Mouse (Mus musculus): Measurements from ENCODE around the gene Ighmbp2. TPM values are rescaled to one million over a fixed set of nuclear protein-coding genes. Genes with fewer than 3 reads are reported as not detected.

Gene Ighmbp2
- total RNA-seq (2015) (1.5 and 1.6 TPM in 2 replicates), total RNA-seq (2017) (2.9 and 3.3 TPM in 2 replicates)

GRCm38 (mm10) chr19:3282572-3283467 lies at the start of gene Ighmbp2, which contains the start of gene Mrpl21:
TSS of gene Ighmbp2 (minus strand) at chr19:3283017.
TSS of gene Mrpl21 (plus strand) at chr19:3282901.
- peak; percentile 96 for ATAC-seq (ENCODE audit: poor library complexity, severe bottlenecking)

- ATAC-seq (ENCODE audit: poor library complexity, severe bottlenecking), result no peak
These were observed 43.7 kb upstream of the Ighmbp2 start for GRCm38 (mm10) chr19:3326479-3327047.

GRCm38 (mm10) chr19:3325771-3326478 lies 43.1 kb upstream of the Ighmbp2 start:
- ATAC-seq (ENCODE audit: poor library complexity, severe bottlenecking), result no peak

GRCm38 (mm10) chr19:3324931-3325711 lies 42.3 kb upstream of the Ighmbp2 start:
- ATAC-seq (ENCODE audit: poor library complexity, severe bottlenecking), result peak; percentile 58

GRCm38 (mm10) chr19:3324271-3324811 lies 41.5 kb upstream of the Ighmbp2 start:
- no peak for ATAC-seq (ENCODE audit: poor library complexity, severe bottlenecking)

- no peak for ATAC-seq (ENCODE audit: poor library complexity, severe bottlenecking)
These were observed 41.0 kb upstream of the Ighmbp2 start for GRCm38 (mm10) chr19:3323753-3324270.

- peak; percentile 67 for ATAC-seq (ENCODE audit: poor library complexity, severe bottlenecking)
These were observed 40.4 kb upstream of the Ighmbp2 start for GRCm38 (mm10) chr19:3323201-3323621.

GRCm38 (mm10) chr19:3322261-3322969 lies 39.6 kb upstream of the Ighmbp2 start, which contains the start of gene Cpt1a:
TSS of gene Cpt1a (plus strand) at chr19:3322334.
- peak; percentile 51 for ATAC-seq (ENCODE audit: poor library complexity, severe bottlenecking)

GRCm38 (mm10) chr19:3321617-3322016 lies 38.8 kb upstream of the Ighmbp2 start:
- ATAC-seq (ENCODE audit: poor library complexity, severe bottlenecking), result peak; percentile 33

- no peak for ATAC-seq (ENCODE audit: poor library complexity, severe bottlenecking)
These were observed 38.0 kb upstream of the Ighmbp2 start for GRCm38 (mm10) chr19:3320801-3321200.

GRCm38 (mm10) chr19:3320086-3320485 lies 37.3 kb upstream of the Ighmbp2 start:
- no peak for ATAC-seq (ENCODE audit: poor library complexity, severe bottlenecking)

GRCm38 (mm10) chr19:3319341-3319740 lies 36.5 kb upstream of the Ighmbp2 start:
- ATAC-seq (ENCODE audit: poor library complexity, severe bottlenecking), result no peak

GRCm38 (mm10) chr19:3307175-3307949 lies 24.5 kb upstream of the Ighmbp2 start:
- no peak for ATAC-seq (ENCODE audit: poor library complexity, severe bottlenecking)

- ATAC-seq (ENCODE audit: poor library complexity, severe bottlenecking), result peak; percentile 47; the same call in 1 of the 2 replicates
These were observed 21.2 kb upstream of the Ighmbp2 start for GRCm38 (mm10) chr19:3304017-3304416.

- ATAC-seq (ENCODE audit: poor library complexity, severe bottlenecking), result no peak
These were observed 15.0 kb upstream of the Ighmbp2 start for GRCm38 (mm10) chr19:3297775-3298174.

GRCm38 (mm10) chr19:3297034-3297433 lies 14.2 kb upstream of the Ighmbp2 start:
- no peak for ATAC-seq (ENCODE audit: poor library complexity, severe bottlenecking)

GRCm38 (mm10) chr19:3295245-3295644 lies 12.4 kb upstream of the Ighmbp2 start:
- ATAC-seq (ENCODE audit: poor library complexity, severe bottlenecking), result no peak

GRCm38 (mm10) chr19:3292993-3293392 lies 10.2 kb upstream of the Ighmbp2 start:
- no peak for ATAC-seq (ENCODE audit: poor library complexity, severe bottlenecking)
